ENCODE assay signal across 9 mouse cellular contexts in the genomic region with DNA sequence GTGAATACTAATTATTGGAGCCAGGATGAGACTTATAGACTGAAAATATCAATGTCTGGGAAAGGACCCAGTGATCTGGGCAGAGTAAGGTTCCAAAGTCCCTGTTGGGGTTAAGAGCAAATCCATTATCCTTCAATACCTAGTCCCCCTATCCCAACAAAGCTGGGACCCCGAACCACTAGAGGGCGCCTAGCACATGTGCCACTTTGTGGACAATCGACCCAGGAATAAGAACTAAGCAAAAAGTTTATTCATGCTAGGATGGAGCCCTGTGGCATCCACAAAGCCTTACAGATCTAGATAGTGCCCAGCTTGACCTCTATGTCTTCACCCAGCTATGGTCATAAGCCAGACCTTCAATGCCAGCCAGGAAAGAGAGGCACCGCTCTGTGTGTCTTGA. TPM values are rescaled to one million over a fixed set of nuclear protein-coding genes. Genes with fewer than 3 reads are reported as not detected.
DNase-seq lines count a peak whose midpoint lies in the region; TF ChIP-seq lines count a peak whose summit lies in the region.
"Had no signal": no experiment of that assay in that cellular context is flagged by ENCODE, and none has a peak within 500 bp of the region (broad histone marks: within the 10 kb centered on the region; RNA-seq: fewer than 3 reads in every experiment).

No protein-coding gene starts in this region.

- no peak overlapping the region for H3K27ac ChIP-seq in small intestine, adult 2 months (ENCODE audit: insufficient read depth, low read depth, low read length)
- H3K27ac ChIP-seq: limb, embryonic 12.5 days had no signal

- peak; percentile 94 for DNase-seq in NIH3T3 (ENCODE audit: low read depth)
- DNase-seq in cerebellum, adult 18-20 months = peak; percentile 82 to 83
- DNase-seq in forelimb bud, embryonic 11.5 days (ENCODE audit: low read depth, low spot score) = peak; percentile 87
- peak; percentile 89 for DNase-seq in induced T-regulatory cell, adult 2 months (ENCODE audit: low read depth)
- DNase-seq in left cerebral cortex, postnatal 10 days (ENCODE audit: extremely low spot score in 1 of 2, low spot score in 2 of 2) = peak; percentile 45 to 87
- peak; percentile 88 for DNase-seq in mesoderm, embryonic 11.5 days (ENCODE audit: low read depth, low spot score)
- peak; percentile 72 for DNase-seq in yolk sac, embryonic 10.5 days (ENCODE audit: low spot score)

- intact Hi-C loops in left cerebral cortex, postnatal 10 days (cut with DNase I) = loop anchor here (5.0 kb wide), 1 partner anchor 39 kb away; no protein-coding TSS in a partner anchor

- TF ChIP-seq CTCF in small intestine, adult 2 months (IDR thresholded peaks at IDR 0.05; ENCODE audit: extremely low read depth, insufficient read length, insufficient replicate concordance, low read depth, low read length) = peak; percentile 93; the same call in 1 of the 2 replicates

- no peaks in the 10 kb centered on the region for H3K27me3 ChIP-seq in small intestine, adult 2 months (ENCODE audit: control insufficient read depth, insufficient read depth, low read length)
- H3K27me3 ChIP-seq: limb, embryonic 12.5 days had no signal

- no peaks in the 10 kb centered on the region; the same call in 1 of the 2 replicates for H3K4me1 ChIP-seq in small intestine, adult 2 months (ENCODE audit: control insufficient read depth, insufficient read depth, insufficient read length, low read length)

- no peak for TF ChIP-seq POLR2A in small intestine, adult 2 months (IDR thresholded peaks at IDR 0.05; ENCODE audit: low read depth, low read length)

- H3K36me3 ChIP-seq in small intestine, adult 2 months (ENCODE audit: control insufficient read depth, insufficient read depth, low read length) = no peaks in the 10 kb centered on the region
- H3K36me3 ChIP-seq: limb, embryonic 12.5 days had no signal

- 23% methylated on average over 4 of the region's 4 CpGs for WGBS in small intestine, adult 2 months

- no peak overlapping the region for H3K4me3 ChIP-seq in small intestine, adult 2 months (ENCODE audit: low read depth, low read length)
- H3K4me3 ChIP-seq: limb, embryonic 12.5 days had no signal

RNA-seq across cellular contexts. Expression of a gene that starts 8.3 kb away (rescaled TPM):
- 1 to 10 TPM; 3.1 to 3.4 TPM for total RNA-seq in left cerebral cortex, postnatal 10 days (2021)
- polyA plus RNA-seq in small intestine, adult 2 months (2012; rRNA removed) = 4.0 and 8.3 TPM in 2 replicates

RNA-seq across cellular contexts. Expression of a gene that starts 26.3 kb away (rescaled TPM):
- total RNA-seq in left cerebral cortex, postnatal 10 days (2021) = 10 to 100 TPM; 19.7 to 20.6 TPM
- polyA plus RNA-seq in small intestine, adult 2 months (2012; rRNA removed) = 0.18 and 0.25 TPM in 2 replicates

RNA-seq across cellular contexts. Expression of a gene that starts 26.6 kb away (rescaled TPM):
- 10 to 100 TPM; 15.9 to 18.9 TPM for total RNA-seq in left cerebral cortex, postnatal 10 days (2021)
- polyA plus RNA-seq in small intestine, adult 2 months (2012; rRNA removed) = 8.6 and 10.1 TPM in 2 replicates

RNA-seq across cellular contexts. Expression of a gene that starts 56.9 kb away (rescaled TPM):
- 10 to 100 TPM; 78.2 to 86.0 TPM for total RNA-seq in left cerebral cortex, postnatal 10 days (2021)
- polyA plus RNA-seq in small intestine, adult 2 months (2012; rRNA removed) = 6.0 and 8.7 TPM in 2 replicates
